21 mouse cellular contexts compared by ENCODE assay signal in genomic region chr2:115069704-115070103, GRCm38 (mm10).
DNase-seq lines count a peak whose midpoint lies in the region; ATAC-seq and TF ChIP-seq lines count a peak whose summit lies in the region.
"Had no signal": no experiment of that assay in that cellular context is flagged by ENCODE, and none has a peak within 500 bp of the region (broad histone marks: within the 10 kb centered on the region; RNA-seq: fewer than 3 reads in every experiment).

No protein-coding gene starts in this region.

- no peaks in the 10 kb centered on the region for H3K27me3 ChIP-seq in forebrain, embryonic 13.5 days
- no peaks in the 10 kb centered on the region for H3K27me3 ChIP-seq in forebrain, embryonic 10.5 days (ENCODE audit: poor library complexity, severe bottlenecking)
- H3K27me3 ChIP-seq in midbrain, embryonic 15.5 days (replicated peaks): no peaks in the 10 kb centered on the region
- no peaks in the 10 kb centered on the region for H3K27me3 ChIP-seq in midbrain, embryonic 10.5 days (ENCODE audit: low read depth, poor library complexity, severe bottlenecking)
- no peaks in the 10 kb centered on the region for H3K27me3 ChIP-seq in CH12.LX (replicated peaks)
- H3K27me3 ChIP-seq: embryonic facial prominence, embryonic 12.5 days; forebrain, embryonic 12.5 days; forebrain, embryonic 15.5 days had no signal

- H3K79me2 ChIP-seq in CH12.LX (replicated peaks; ENCODE audit: control insufficient read depth, extremely low read depth, insufficient read depth, poor library complexity, severe bottlenecking): no peaks in the 10 kb centered on the region

- TF ChIP-seq EP300 in CH12.LX (IDR thresholded peaks at IDR 0.05; ENCODE audit: low read length): no peak

- TF ChIP-seq CTCF in CH12.LX (conservative IDR thresholded peaks at IDR 0.05 in 1 of 2, IDR thresholded peaks at IDR 0.05 in 1 of 2; ENCODE audit: low read depth in 2 of 2, low read length in 2 of 2): no peak

- H3K9me3 ChIP-seq in forebrain, embryonic 13.5 days (replicated peaks): no peaks in the 10 kb centered on the region
- no peaks in the 10 kb centered on the region for H3K9me3 ChIP-seq in forebrain, embryonic 10.5 days
- no peaks in the 10 kb centered on the region for H3K9me3 ChIP-seq in midbrain, embryonic 15.5 days
- no peaks in the 10 kb centered on the region for H3K9me3 ChIP-seq in midbrain, embryonic 10.5 days (replicated peaks)
- no peaks in the 10 kb centered on the region for H3K9me3 ChIP-seq in CH12.LX (replicated peaks; ENCODE audit: low read length)
- H3K9me3 ChIP-seq: embryonic facial prominence, embryonic 10.5 days; embryonic facial prominence, embryonic 12.5 days; forebrain, embryonic 12.5 days; forebrain, embryonic 15.5 days had no signal

- no peak overlapping the region for H3K4me3 ChIP-seq in forebrain, embryonic 13.5 days
- no peak overlapping the region for H3K4me3 ChIP-seq in forebrain, embryonic 10.5 days
- no peak overlapping the region for H3K4me3 ChIP-seq in midbrain, embryonic 15.5 days
- no peak overlapping the region for H3K4me3 ChIP-seq in midbrain, embryonic 10.5 days
- H3K4me3 ChIP-seq in CH12.LX (replicated peaks in 1 of 3; ENCODE audit: low read depth in 2 of 3, low read length in 2 of 3, poor library complexity in 1 of 3): no peak overlapping the region
- H3K4me3 ChIP-seq: embryonic facial prominence, embryonic 10.5 days; embryonic facial prominence, embryonic 12.5 days; forebrain, embryonic 12.5 days; forebrain, embryonic 15.5 days had no signal

- dilution Hi-C loops in CH12.LX (cut with MboI; ENCODE audit: extremely low pct_ligation_motif_present, extremely low pct_unique_long_range_greater_than_20kb, low sequenced_read_pairs): no loop called here

- no peak overlapping the region for H3K9ac ChIP-seq in forebrain, embryonic 13.5 days
- H3K9ac ChIP-seq in midbrain, embryonic 15.5 days: no peak overlapping the region
- H3K9ac ChIP-seq in CH12.LX (ENCODE audit: insufficient read depth, low read depth): no peak overlapping the region
- H3K9ac ChIP-seq: embryonic facial prominence, embryonic 12.5 days; forebrain, embryonic 12.5 days; forebrain, embryonic 15.5 days; forebrain, postnatal 0 days had no signal

- no peaks in the 10 kb centered on the region for H3K36me3 ChIP-seq in forebrain, embryonic 13.5 days (ENCODE audit: poor library complexity, severe bottlenecking)
- no peaks in the 10 kb centered on the region for H3K36me3 ChIP-seq in forebrain, embryonic 10.5 days (replicated peaks)
- no peaks in the 10 kb centered on the region for H3K36me3 ChIP-seq in midbrain, embryonic 15.5 days (replicated peaks)
- H3K36me3 ChIP-seq in midbrain, embryonic 10.5 days: no peaks in the 10 kb centered on the region
- H3K36me3 ChIP-seq in CH12.LX (replicated peaks in 1 of 2; ENCODE audit: control insufficient read depth in 1 of 2, insufficient read depth in 1 of 2, low read length in 1 of 2): no peaks in the 10 kb centered on the region
- H3K36me3 ChIP-seq: embryonic facial prominence, embryonic 10.5 days; embryonic facial prominence, embryonic 12.5 days; forebrain, embryonic 12.5 days; forebrain, embryonic 15.5 days had no signal

- no peak overlapping the region for H3K27ac ChIP-seq in forebrain, embryonic 13.5 days
- no peak overlapping the region for H3K27ac ChIP-seq in forebrain, embryonic 10.5 days
- H3K27ac ChIP-seq in midbrain, embryonic 15.5 days: no peak overlapping the region
- H3K27ac ChIP-seq in midbrain, embryonic 10.5 days (replicated peaks): no peak overlapping the region
- no peak overlapping the region for H3K27ac ChIP-seq in CH12.LX (ENCODE audit: insufficient read depth, low read depth)
- H3K27ac ChIP-seq: embryonic facial prominence, embryonic 10.5 days; embryonic facial prominence, embryonic 12.5 days; forebrain, embryonic 12.5 days; forebrain, embryonic 15.5 days had no signal

- no peak for TF ChIP-seq POLR2A in CH12.LX (IDR thresholded peaks at IDR 0.05; ENCODE audit: low read depth, low read length)

- in situ Hi-C loops in CH12.LX (cut with MboI; ENCODE audit: low pct_ligation_motif_present, low pct_unique_long_range_greater_than_20kb, low sequenced_read_pairs): no loop called here

- H3K4me2 ChIP-seq in forebrain, embryonic 13.5 days: no peak overlapping the region
- no peak overlapping the region for H3K4me2 ChIP-seq in midbrain, embryonic 15.5 days
- no peak overlapping the region for H3K4me2 ChIP-seq in CH12.LX (ENCODE audit: insufficient read depth, low read depth, poor library complexity, severe bottlenecking)
- H3K4me2 ChIP-seq: embryonic facial prominence, embryonic 12.5 days; forebrain, embryonic 12.5 days; forebrain, embryonic 15.5 days had no signal

- no peak for TF ChIP-seq RAD21 in CH12.LX (IDR thresholded peaks at IDR 0.05; ENCODE audit: low read depth, low read length)

- H3K4me1 ChIP-seq in forebrain, embryonic 13.5 days: peaks cover 6% of the 10 kb centered on the region; the same call in 1 of the 2 replicates
- H3K4me1 ChIP-seq in forebrain, embryonic 10.5 days: no peaks in the 10 kb centered on the region
- H3K4me1 ChIP-seq in midbrain, embryonic 15.5 days: no peaks in the 10 kb centered on the region
- H3K4me1 ChIP-seq in midbrain, embryonic 10.5 days: no peaks in the 10 kb centered on the region
- H3K4me1 ChIP-seq in CH12.LX (ENCODE audit: control insufficient read depth in 1 of 2, insufficient read depth in 2 of 2): peaks cover 0 to 3% of the 10 kb centered on the region in 2 experiments; a peak in 1 of 4 replicates
- H3K4me1 ChIP-seq: embryonic facial prominence, embryonic 10.5 days; embryonic facial prominence, embryonic 12.5 days; forebrain, embryonic 12.5 days had no signal

- WGBS in forebrain, embryonic 13.5 days: 79% methylated on average over 4 of the region's 4 CpGs
- 81% methylated on average over 4 of the region's 4 CpGs for whole genome bisulfite sequencing in forebrain, embryonic 10.5 days
- 71% methylated on average over 4 of the region's 4 CpGs for WGBS in midbrain, embryonic 15.5 days
- WGBS in midbrain, embryonic 10.5 days: 75% methylated on average over 4 of the region's 4 CpGs

- 0 out of 2 replicates have a peak, but pooled peaks have one; percentile 10 for ATAC-seq in forebrain, embryonic 13.5 days
- ATAC-seq in midbrain, embryonic 15.5 days (replicated peaks): peak; percentile 70; the same call in 1 of the 2 replicates
- ATAC-seq: CD4-positive, CD25-positive, alpha-beta regulatory T cell, adult 4 months had no signal

- DNase-seq in forebrain, embryonic 10.5 days (ENCODE audit: extremely low spot score, low spot score): no peak
- DNase-seq in midbrain, embryonic 10.5 days (ENCODE audit: low spot score): no peak
- peak; percentile 19 for DNase-seq in CH12.LX (ENCODE audit: extremely low read depth)
- no peak for DNase-seq in right cerebral cortex, postnatal 14 days
- DNase-seq: adrenal gland, adult 2 months; adrenal gland, postnatal 10 days; adrenal gland, postnatal 25 days; B cell, adult 2 months; cerebellum, adult 11-12 months; cerebellum, adult 2 months; cerebellum, adult 9-10 months; cerebellum, postnatal 10 days; cerebellum, postnatal 25 days; forebrain, postnatal 0 days had no signal

TF ChIP-seq in CH12.LX, 34 proteins besides CTCF, POLR2A, EP300 and RAD21:
- no peak for TF ChIP-seq IRF4 (IDR thresholded peaks at IDR 0.05; ENCODE audit: low read depth, low read length)
- no peak for TF ChIP-seq KAT2A (IDR thresholded peaks at IDR 0.05; ENCODE audit: insufficient replicate concordance, low read length)
- no peak for TF ChIP-seq POLR2AphosphoS2 (IDR thresholded peaks at IDR 0.05; ENCODE audit: low read depth, low read length)
- no peak for TF ChIP-seq BHLHE40 (IDR thresholded peaks at IDR 0.05; ENCODE audit: low read depth, low read length)
- TF ChIP-seq ETS1 (conservative IDR thresholded peaks at IDR 0.05; ENCODE audit: low read depth, low read length): no peak
- TF ChIP-seq MAZ (IDR thresholded peaks at IDR 0.05; ENCODE audit: low read depth, low read length): no peak
- TF ChIP-seq GABPA (IDR thresholded peaks at IDR 0.05; ENCODE audit: insufficient replicate concordance, low read depth, low read length): no peak
